Mouse (Mus musculus) liver, embryonic 14.5 days (tissue): ENCODE results near the gene Mthfsd.

Experiments
- CTCF ChIP-seq: IDR thresholded peaks from 2 replicates; pipeline ENCODE4 v1.5.1; 2016; ENCODE audit warnings: antibody characterized with exemption, low read depth, control low read depth
- EP300 ChIP-seq: IDR thresholded peaks from 2 replicates; pipeline ENCODE4 v1.6.1; 2016; ENCODE audit warnings: antibody characterized with exemption, low read depth

DNA sequence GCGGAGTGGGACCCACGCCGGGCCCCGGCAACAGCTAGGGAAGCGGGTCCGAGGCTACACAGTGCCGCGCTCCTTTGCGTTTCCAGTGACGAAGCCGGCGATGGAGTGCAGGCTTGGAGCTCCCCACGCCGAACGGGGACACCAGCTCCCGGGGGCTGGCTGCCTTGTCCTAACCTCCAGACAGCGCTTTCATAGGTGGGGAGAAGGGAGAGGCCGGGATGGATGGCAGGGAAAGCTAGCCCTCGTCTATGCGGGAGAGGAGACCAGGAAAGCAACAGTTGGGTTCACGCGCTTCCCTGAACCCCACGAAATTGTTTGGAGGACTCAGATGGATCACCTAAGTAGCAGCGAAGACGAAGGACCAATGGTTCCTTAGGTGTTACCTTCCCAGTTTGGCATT lies 6.9 kb upstream of the Mthfsd start:
- TF ChIP-seq CTCF (no peak), EP300 (no peak)
